Mouse (Mus musculus): ENCODE results near the gene Tmcc1.

- no peak for TF ChIP-seq CTCF (IDR thresholded peaks at IDR 0.05; ENCODE audit: borderline replicate concordance, control insufficient read depth, extremely low read depth, insufficient read depth, low read length, poor library complexity)
- TF ChIP-seq POLR2A (IDR thresholded peaks at IDR 0.05; ENCODE audit: control insufficient read depth, extremely low read depth, insufficient read depth, low read length, poor library complexity) = no peak
Observed at GRCm38 (mm10) chr6:115978596-115978995, 214.7 kb downstream of the Tmcc1 start.

All from thymus, adult 2 months (tissue).